Mouse (Mus musculus) common myeloid progenitor, adult 5-6 weeks (primary cell): ENCODE data around the gene Jph4. TPM values are rescaled to one million over a fixed set of nuclear protein-coding genes. Genes with fewer than 3 reads are reported as not detected.
A peak's percentile ranks its signal among the peaks of the same experiment; 100 is the strongest.

Source experiments
- ATAC-seq: replicated peaks from 2 replicates; pipeline ENCODE4 v1.8.0; 2016; ENCODE audit warnings: low read depth, mild to moderate bottlenecking, moderate TSS enrichment, inconsistent platforms; ENCODE audit not compliant: poor library complexity, severe bottlenecking
- total RNA-seq: library from RNA; stranded (forward); fragments of 200-1000, 187-1606 nt; gene quantifications from 2 replicates; pipeline ENCODE4 v1.2.3, GENCODE M21; 2017

Jph4 gene
- total RNA-seq, 1 experiment from 2014 or later = not detected

DNA sequence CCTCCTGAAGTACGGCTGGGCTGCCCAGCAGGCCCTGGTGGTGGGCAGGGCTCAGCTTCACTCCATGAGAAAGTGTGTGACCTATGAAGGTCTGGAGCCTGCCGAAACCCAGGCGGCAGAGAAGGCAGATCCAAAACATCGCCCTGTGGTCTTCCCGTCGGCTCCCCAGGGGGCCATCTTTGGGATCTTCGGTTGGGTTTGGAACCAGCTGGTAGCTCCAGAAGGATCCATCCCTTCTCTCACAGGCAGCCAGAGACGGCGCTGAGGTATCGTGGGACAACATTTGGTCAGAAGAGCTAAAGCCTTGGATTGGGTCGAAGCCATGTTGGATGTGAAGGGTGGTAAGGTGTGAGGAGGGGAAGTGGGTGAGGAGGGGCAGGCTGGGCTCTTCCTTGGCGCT, 42.3 kb downstream of the Jph4 start:
- no peak for ATAC-seq

DNA sequence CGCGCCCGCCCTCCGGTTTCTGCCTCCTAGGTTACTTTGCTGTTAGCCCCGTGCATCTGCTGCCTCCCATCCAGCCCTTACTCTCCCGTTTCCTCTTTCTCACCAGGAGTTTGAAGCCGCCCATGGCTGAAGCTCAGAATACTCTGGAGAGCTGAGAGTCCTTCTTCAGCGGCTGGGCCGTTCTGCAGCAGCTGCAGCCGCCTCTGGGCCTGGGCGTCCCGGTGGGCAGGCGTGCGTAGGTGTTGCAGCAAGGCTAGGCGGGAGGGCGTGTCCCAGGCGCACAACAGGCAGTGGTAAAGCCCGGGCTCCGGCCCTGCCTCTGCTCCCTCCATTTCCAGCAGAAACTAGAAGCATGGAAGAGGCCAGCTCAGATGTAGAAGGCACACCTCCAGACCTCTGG, 45.0 kb downstream of the Jph4 start:
- ATAC-seq = no peak

DNA sequence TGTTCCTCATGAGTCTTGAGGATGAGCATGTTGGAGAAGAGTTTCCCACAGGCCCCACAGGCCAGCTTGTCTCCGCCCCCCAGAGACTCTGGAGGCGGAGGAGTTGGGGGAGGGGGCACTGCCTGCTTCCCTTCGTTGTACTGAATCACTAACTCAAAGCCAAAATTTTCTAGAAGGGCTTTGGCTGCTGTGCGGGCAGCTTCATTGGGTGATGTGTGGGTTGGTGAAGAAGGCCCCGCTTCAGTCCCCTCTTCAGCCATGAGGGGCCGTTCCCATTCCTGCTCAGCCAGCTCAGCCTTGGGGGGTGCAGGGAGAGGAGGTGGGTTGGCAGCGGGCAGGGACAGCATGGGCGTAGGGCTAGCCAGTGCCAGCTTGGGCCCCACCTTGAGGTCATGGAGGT, 50.7 kb downstream of the Jph4 start:
- no peak for ATAC-seq

DNA sequence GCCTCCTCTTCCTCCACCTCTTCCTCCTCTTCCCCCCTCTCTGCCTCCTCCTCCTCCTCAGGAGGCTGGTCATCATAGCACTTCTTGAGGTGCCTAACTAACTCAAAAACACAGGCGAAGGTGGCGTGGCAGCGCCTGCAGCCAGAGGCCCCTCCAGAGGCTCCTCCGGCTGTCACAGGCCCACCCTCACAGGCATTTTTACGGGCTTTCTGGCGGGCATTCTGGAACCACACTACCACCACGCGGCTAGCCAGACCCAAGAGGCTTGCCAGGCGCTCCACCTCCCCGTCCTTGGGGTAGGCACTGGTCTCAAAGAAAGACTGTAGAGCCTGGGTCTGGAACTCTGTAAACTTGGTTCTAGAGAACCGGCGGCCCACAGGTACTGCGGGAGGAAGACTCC, 51.3 kb downstream of the Jph4 start:
- ATAC-seq = no peak

DNA sequence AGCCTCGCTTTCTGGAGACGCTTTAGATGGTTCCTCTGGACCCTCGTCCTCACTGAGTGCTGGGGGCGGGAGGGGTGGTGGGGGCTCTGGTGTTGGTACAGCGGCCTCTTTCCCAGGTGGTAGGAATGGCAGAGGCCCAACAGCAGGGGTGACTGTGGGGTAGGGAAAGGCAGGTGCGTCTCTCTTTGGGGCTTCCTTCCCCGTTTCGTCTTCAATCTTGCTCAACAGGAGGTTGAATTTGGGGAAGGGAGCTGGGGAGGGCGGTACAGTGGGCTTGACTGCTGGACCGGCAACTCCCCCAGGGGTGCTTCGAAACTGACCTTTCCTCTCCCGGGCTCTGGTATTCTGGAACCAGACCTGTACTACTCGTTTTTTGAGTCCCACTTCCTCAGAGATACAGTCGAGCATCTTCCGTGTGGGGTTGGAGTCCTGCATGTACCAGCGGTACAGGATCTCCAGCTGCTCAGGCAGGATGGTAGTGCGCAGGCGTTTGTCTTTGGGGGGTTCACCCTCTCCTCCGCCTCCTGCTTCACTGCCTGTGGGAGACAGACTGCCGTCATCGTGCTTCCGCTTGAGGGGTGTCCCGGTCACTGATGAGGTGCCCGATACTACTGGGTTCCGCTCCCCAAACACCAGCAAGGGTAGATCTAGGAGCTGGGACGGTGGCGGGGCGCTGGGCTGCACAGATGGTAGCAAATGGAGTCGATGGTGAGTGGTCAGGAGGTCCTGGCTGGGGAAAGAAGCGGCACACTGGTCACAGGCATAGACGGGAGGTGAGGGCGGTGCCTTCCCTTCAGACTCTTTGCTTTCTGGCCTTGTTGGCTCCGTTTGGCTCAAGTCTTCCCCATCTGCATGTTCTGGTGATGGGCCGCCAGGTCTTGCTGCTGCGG, 52.0 kb downstream of the Jph4 start:
- no peak for ATAC-seq

DNA sequence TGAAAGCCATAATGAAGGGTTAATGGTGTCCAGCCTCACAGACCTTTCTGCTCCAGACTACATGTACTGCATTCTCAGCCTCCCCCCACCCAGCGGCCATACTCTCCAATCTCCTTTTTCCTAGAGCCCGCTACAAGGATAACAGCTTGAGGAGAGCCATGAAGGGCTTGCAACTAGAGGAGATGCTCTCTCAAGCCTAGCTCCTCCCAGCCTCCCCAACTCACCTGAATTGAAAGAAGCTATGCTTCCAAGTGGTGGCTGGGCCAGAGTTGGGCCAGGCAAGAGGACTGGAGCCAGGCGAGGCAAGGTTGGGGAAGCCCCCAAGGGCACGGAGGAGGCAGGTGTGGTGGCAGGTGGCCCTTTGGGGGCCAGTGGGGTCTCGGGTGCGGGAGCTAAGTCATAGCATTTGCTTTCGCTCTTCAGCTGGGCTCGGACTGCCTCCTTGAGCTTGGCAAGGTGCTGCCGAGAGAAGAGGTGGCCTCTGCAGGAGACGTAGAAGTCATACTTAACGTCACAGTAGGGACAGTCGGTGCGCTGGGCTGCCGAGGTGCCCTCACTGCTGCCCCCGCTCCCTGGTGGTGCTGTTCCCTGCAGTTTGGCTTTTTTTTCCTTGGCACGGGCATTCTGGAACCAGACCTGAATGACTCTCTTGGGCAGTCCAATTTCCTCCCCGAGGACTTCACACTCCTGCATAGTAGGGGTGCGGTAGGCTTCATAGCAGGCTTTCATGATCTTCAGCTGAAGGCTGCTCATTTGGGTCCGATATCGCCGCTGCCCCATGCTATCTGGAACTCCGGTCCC, 53.0 kb downstream of the Jph4 start:
- no peak for ATAC-seq

DNA sequence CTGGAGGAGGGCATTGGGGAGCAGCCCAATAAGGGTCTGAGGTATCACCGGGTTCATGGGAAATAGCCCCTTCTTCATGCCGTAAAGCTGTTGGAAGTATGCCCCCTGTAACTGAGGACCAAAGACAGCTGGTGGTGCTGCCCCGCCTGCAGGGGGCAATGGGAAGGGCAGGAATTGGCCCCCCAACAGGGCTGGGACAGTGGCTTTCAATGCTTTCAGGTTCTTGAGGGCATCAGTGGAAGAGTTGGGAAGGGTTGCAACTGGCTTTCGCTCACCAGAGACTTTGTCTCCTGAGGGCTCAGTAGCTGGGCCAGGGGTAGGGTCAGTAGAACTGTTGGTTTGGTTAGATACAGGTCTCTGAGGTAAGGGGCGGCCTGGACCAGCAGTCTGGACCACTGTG, 53.6 kb downstream of the Jph4 start:
- no peak for ATAC-seq

- peak; percentile 97 for ATAC-seq
These were observed 54.1 kb downstream of the Jph4 start for GRCm38 (mm10) chr14:55062626-55063025.

DNA sequence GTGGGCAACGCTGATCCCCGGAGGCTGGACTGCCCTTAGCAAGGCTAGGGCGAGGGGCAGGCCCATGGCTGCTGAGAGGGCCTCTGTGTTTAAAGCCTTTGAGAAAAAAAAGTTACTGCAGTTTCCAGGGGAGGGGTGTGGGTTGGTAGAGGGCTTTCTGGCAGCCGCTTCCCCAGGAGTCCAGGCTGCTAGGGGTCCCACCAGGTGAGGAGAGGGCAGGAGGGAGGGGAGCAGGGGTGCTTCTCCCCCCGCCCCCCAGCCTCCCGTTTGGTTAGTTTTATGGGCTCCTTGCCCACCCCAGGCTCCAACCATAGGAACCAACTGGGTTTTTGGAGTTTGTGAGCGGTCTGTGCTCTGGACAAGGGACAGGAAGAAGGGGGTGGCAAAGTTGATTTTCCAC, 54.9 kb downstream of the Jph4 start:
- ATAC-seq = no peak

DNA sequence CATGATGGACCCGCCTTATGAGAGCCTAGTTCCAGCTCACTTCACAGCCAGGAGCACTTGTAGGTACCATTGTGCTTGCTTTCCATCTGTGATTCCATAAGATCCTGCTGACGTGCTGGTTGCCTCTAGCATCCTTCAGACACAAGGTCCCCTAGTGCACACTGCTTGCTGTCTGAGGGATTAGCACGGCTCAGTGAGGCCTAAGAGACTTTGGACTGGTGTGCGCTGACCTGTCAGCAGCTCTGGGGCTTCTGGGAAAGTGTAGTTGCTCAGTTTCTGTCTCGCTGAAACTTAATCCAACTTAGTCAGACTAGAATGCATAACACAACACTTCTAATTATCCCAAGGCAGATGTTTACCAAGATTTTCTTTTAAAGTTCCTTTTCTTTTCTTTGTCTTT, 56.8 kb downstream of the Jph4 start:
- ATAC-seq = no peak

- no peak for ATAC-seq
These were observed 57.7 kb downstream of the Jph4 start for GRCm38 (mm10) chr14:55059009-55059408.

Other genes starting within 250 kb of the Jph4 start
- 12.5 and 15.6 TPM in 2 replicates for gene Homez, start 246.0 kb downstream of the Jph4 start, total RNA-seq
- 5.4 TPM in 1 of 2 replicates, not detected in the other for gene Ppp1r3e, start 239.4 kb downstream of the Jph4 start, total RNA-seq
- gene Bcl2l2, start 233.6 kb downstream of the Jph4 start, total RNA-seq = 7.8 and 10.3 TPM in 2 replicates
- gene Gm20521, start 233.5 kb downstream of the Jph4 start, total RNA-seq = 2.4 TPM in 1 of 2 replicates, not detected in the other
- 466 and 493 TPM in 2 replicates for gene Pabpn1, start 224.4 kb downstream of the Jph4 start, total RNA-seq
- gene Slc22a17, start 203.8 kb downstream of the Jph4 start, total RNA-seq = 0.23 and 6.6 TPM in 2 replicates
- gene Efs, start 190.8 kb downstream of the Jph4 start, total RNA-seq = not detected in 2 replicates
- not detected in 2 replicates for gene Il25, start 184.2 kb downstream of the Jph4 start, total RNA-seq
- not detected in 2 replicates for gene Cmtm5, start 180.7 kb downstream of the Jph4 start, total RNA-seq
- not detected in 2 replicates for gene Myh6, start 150.0 kb downstream of the Jph4 start, total RNA-seq
- gene Gm17428, start 140.0 kb downstream of the Jph4 start, total RNA-seq = not detected in 2 replicates
- gene Myh7, start 122.3 kb downstream of the Jph4 start, total RNA-seq = not detected in 2 replicates
- gene Ngdn, start 101.5 kb downstream of the Jph4 start, total RNA-seq = 53.3 and 56.1 TPM in 2 replicates
- gene Zfhx2, start 24.6 kb downstream of the Jph4 start, total RNA-seq = 2.0 and 5.0 TPM in 2 replicates
- 8.3 and 12.9 TPM in 2 replicates for gene Thtpa, start 22.2 kb downstream of the Jph4 start, total RNA-seq
- gene Ap1g2, start 10.3 kb downstream of the Jph4 start, total RNA-seq = 25.1 and 30.9 TPM in 2 replicates
- not detected in 2 replicates for gene Dhrs2, start 105.1 kb upstream of the Jph4 start, total RNA-seq